Mouse (Mus musculus) neural tube, embryonic 11.5 days (tissue): ENCODE results near the gene Tekt2. TPM values are rescaled to one million over a fixed set of nuclear protein-coding genes. Genes with fewer than 3 reads are reported as not detected.

ENCODE experiments used
- ATAC-seq: fragments of 200-750 bp; cut with Nextera tagmentation; 2 replicates; pipeline ENCODE4 v1.8.0; 2017; ENCODE audit warnings: moderate number of reproducible peaks, mild to moderate bottlenecking, moderate TSS enrichment, moderate library complexity; ENCODE audit not compliant: insufficient read depth, low FRiP score, low TSS enrichment
- DNase-seq: peaks from one replicate; pipeline ENCODE4 v3.0.0-alpha.2; 2015; ENCODE audit warnings: low spot score
- H3K27ac ChIP-seq: fragments of 300-500 bp; sonication (generic); 2 replicates; pipeline ENCODE4 v1.5.1; 2014; ENCODE audit warnings: low read depth, mild to moderate bottlenecking, low read length
- H3K27me3 ChIP-seq: fragments of 300-500 bp; sonication (generic); 2 replicates; pipeline ENCODE4 v1.6.1; 2014; ENCODE audit warnings: mild to moderate bottlenecking, low read length, mixed read lengths; ENCODE audit not compliant: control insufficient read depth, insufficient read depth
- H3K36me3 ChIP-seq: fragments of 300-500 bp; sonication (generic); 2 replicates; pipeline ENCODE4 v1.6.1; 2014; ENCODE audit warnings: mild to moderate bottlenecking, low read length, moderate library complexity, mixed read lengths; ENCODE audit not compliant: control insufficient read depth, insufficient read depth
- H3K4me1 ChIP-seq: fragments of 300-500 bp; sonication (generic); 2 replicates; pipeline ENCODE4 v1.6.1; 2014; ENCODE audit warnings: low read length, mixed read lengths; ENCODE audit not compliant: control insufficient read depth, insufficient read depth
- H3K4me2 ChIP-seq: fragments of 300-500 bp; sonication (generic); 2 replicates; pipeline ENCODE4 v1.6.1; 2014; ENCODE audit warnings: low read depth, mild to moderate bottlenecking, moderate library complexity
- H3K4me3 ChIP-seq: fragments of 300-500 bp; sonication (generic); 2 replicates; pipeline ENCODE4 v1.5.1; 2014; ENCODE audit warnings: low read depth, low read length
- H3K9ac ChIP-seq: fragments of 300-500 bp; sonication (generic); 2 replicates; pipeline ENCODE4 v1.6.1; 2014; ENCODE audit warnings: mild to moderate bottlenecking, low read length
- H3K9me3 ChIP-seq: fragments of 300-500 bp; sonication (generic); 2 replicates; pipeline ENCODE4 v1.6.1; 2016; ENCODE audit warnings: low read length; ENCODE audit not compliant: control insufficient read depth
- WGBS: fragments of 180-500 bp; shearing (Covaris S2); extraction: QIAGEN DNeasy Blood & Tissue Kit; methylation state at CpG from one replicate; pipeline ENCODE4 v1.1.7; 2014; 5-methylcytosine and 5-hydroxymethylcytosine counted together
- polyA plus RNA-seq: library from polyadenylated mRNA; unstranded; fragments of >200 nt; fragmentation: Nextera tagmentation; extraction: Ambion mirVana; gene quantifications from 2 replicates; pipeline ENCODE4 v1.2.1, GENCODE M21; 2014

The Tekt2 gene
- 1.2 and 1.8 TPM in 2 replicates for polyA plus RNA-seq

- H3K4me2 ChIP-seq, result no peak within 1 kb of the TSS
- no peak within 1 kb of the TSS for H3K4me3 ChIP-seq
- DNase-seq, result no peak
- no peak within 1 kb of the TSS for H3K27ac ChIP-seq
- H3K27me3 ChIP-seq, result peaks cover 19% of the 10 kb centered on the region
- no peak for ATAC-seq
- WGBS, result 9% methylated on average over 23 of the region's 23 CpGs
- no peaks in the 10 kb centered on the region for H3K9me3 ChIP-seq
- no peak within 1 kb of the TSS for H3K9ac ChIP-seq
- H3K4me1 ChIP-seq, result peaks cover 5% of the 10 kb centered on the region; the same call in 1 of the 2 replicates
- no peaks in the 10 kb centered on the region for H3K36me3 ChIP-seq
Observed at GRCm38 (mm10) chr4:126325281-126325861, at the start of gene Tekt2. Tekt2 (minus strand) TSS chr4:126325688.

- no peak overlapping the region for H3K27ac ChIP-seq
- no peaks in the 10 kb centered on the region for H3K27me3 ChIP-seq
- no peak for DNase-seq
- peaks cover 2% of the 10 kb centered on the region; the same call in 1 of the 2 replicates for H3K36me3 ChIP-seq
- H3K9ac ChIP-seq, result no peak overlapping the region
- no peaks in the 10 kb centered on the region for H3K9me3 ChIP-seq
- H3K4me2 ChIP-seq, result no peak overlapping the region
- H3K4me3 ChIP-seq, result no peak overlapping the region
- no peaks in the 10 kb centered on the region for H3K4me1 ChIP-seq
- WGBS, result 96% methylated on average over 9 of the region's 9 CpGs
- no peak for ATAC-seq
Observed at GRCm38 (mm10) chr4:126371497-126371896, 46.0 kb upstream of the Tekt2 start.

GRCm38 (mm10) chr4:126360069-126360468 lies 34.6 kb upstream of the Tekt2 start:
- no peak overlapping the region for H3K9ac ChIP-seq
- H3K27me3 ChIP-seq, result no peaks in the 10 kb centered on the region
- no peaks in the 10 kb centered on the region for H3K9me3 ChIP-seq
- WGBS, result 92% methylated on average over 1 of the region's 1 CpGs
- H3K4me2 ChIP-seq, result no peak overlapping the region
- DNase-seq, result no peak
- H3K4me3 ChIP-seq, result no peak overlapping the region
- H3K27ac ChIP-seq, result no peak overlapping the region
- H3K4me1 ChIP-seq, result no peaks in the 10 kb centered on the region
- peaks cover 4% of the 10 kb centered on the region; the same call in 1 of the 2 replicates for H3K36me3 ChIP-seq
- ATAC-seq, result no peak

- WGBS, result 85% methylated on average over 4 of the region's 4 CpGs
- Histone ChIP-seq H3K4me1 (0 out of 2 replicates have a peak, but pooled peaks cover 3% of the 10 kb centered on the region), H3K9ac (no peak overlapping the region), H3K9me3 (no peaks in the 10 kb centered on the region), H3K27me3 (no peaks in the 10 kb centered on the region), H3K4me3 (no peak overlapping the region), H3K27ac (no peak overlapping the region), H3K4me2 (no peak overlapping the region), H3K36me3 (peaks cover 2% of the 10 kb centered on the region; the same call in 1 of the 2 replicates)
- DNase-seq, result no peak
- ATAC-seq, result no peak
Observed at GRCm38 (mm10) chr4:126343451-126343850, 18.0 kb upstream of the Tekt2 start.

GRCm38 (mm10) chr4:126339461-126339860 lies 14.0 kb upstream of the Tekt2 start:
- WGBS, result 65% methylated on average over 4 of the region's 4 CpGs
- ATAC-seq, result no peak

GRCm38 (mm10) chr4:126332358-126332757 lies 6.9 kb upstream of the Tekt2 start:
- 49% methylated on average over 3 of the region's 3 CpGs for WGBS
- no peaks in the 10 kb centered on the region for H3K27me3 ChIP-seq
- no peak for DNase-seq

More at GRCm38 (mm10) chr4:126339461-126339860, 14.0 kb upstream of the Tekt2 start:
- no peaks in the 10 kb centered on the region for H3K27me3 ChIP-seq
- no peak overlapping the region for H3K9ac ChIP-seq
- no peaks in the 10 kb centered on the region for H3K9me3 ChIP-seq
- no peak overlapping the region for H3K27ac ChIP-seq
- H3K4me3 ChIP-seq, result no peak overlapping the region
- H3K4me1 ChIP-seq, result 0 out of 2 replicates have a peak, but pooled peaks cover 3% of the 10 kb centered on the region
- H3K36me3 ChIP-seq, result no peaks in the 10 kb centered on the region
- no peak for DNase-seq
- H3K4me2 ChIP-seq, result no peak overlapping the region

GRCm38 (mm10) chr4:126331751-126332150 lies 6.3 kb upstream of the Tekt2 start:
- 65% methylated on average over 1 of the region's 1 CpGs for WGBS
- no peak overlapping the region for H3K4me3 ChIP-seq
- H3K9ac ChIP-seq, result no peak overlapping the region
- DNase-seq, result no peak
- ATAC-seq, result no peak
- no peaks in the 10 kb centered on the region for H3K9me3 ChIP-seq
- H3K4me2 ChIP-seq, result no peak overlapping the region
- H3K27ac ChIP-seq, result no peak overlapping the region
- no peaks in the 10 kb centered on the region for H3K27me3 ChIP-seq
- H3K36me3 ChIP-seq, result no peaks in the 10 kb centered on the region
- H3K4me1 ChIP-seq, result no peaks in the 10 kb centered on the region

More at GRCm38 (mm10) chr4:126332358-126332757, 6.9 kb upstream of the Tekt2 start:
- no peak overlapping the region for H3K9ac ChIP-seq
- H3K27ac ChIP-seq, result no peak overlapping the region
- H3K9me3 ChIP-seq, result no peaks in the 10 kb centered on the region
- H3K4me3 ChIP-seq, result no peak overlapping the region
- no peak for ATAC-seq
- H3K4me1 ChIP-seq, result no peaks in the 10 kb centered on the region
- H3K36me3 ChIP-seq, result no peaks in the 10 kb centered on the region
- no peak overlapping the region for H3K4me2 ChIP-seq

GRCm38 (mm10) chr4:126330295-126330694 lies 4.8 kb upstream of the Tekt2 start:
- no peak for DNase-seq

GRCm38 (mm10) chr4:126326036-126326435 lies 548 bp upstream of the Tekt2 start:
- no peak overlapping the region for H3K27ac ChIP-seq
- 29% methylated on average over 6 of the region's 6 CpGs for WGBS
- no peaks in the 10 kb centered on the region for H3K36me3 ChIP-seq
- no peak overlapping the region for H3K9ac ChIP-seq
- H3K9me3 ChIP-seq, result no peaks in the 10 kb centered on the region
- no peaks in the 10 kb centered on the region for H3K4me1 ChIP-seq
- ATAC-seq (no peak), DNase-seq (no peak)
- peaks cover 19% of the 10 kb centered on the region for H3K27me3 ChIP-seq
- H3K4me2 ChIP-seq, result no peak overlapping the region
- no peak overlapping the region for H3K4me3 ChIP-seq

More at GRCm38 (mm10) chr4:126330295-126330694, 4.8 kb upstream of the Tekt2 start:
- no peaks in the 10 kb centered on the region for H3K9me3 ChIP-seq
- no peaks in the 10 kb centered on the region for H3K36me3 ChIP-seq
- ATAC-seq, result no peak
- H3K9ac ChIP-seq, result no peak overlapping the region
- H3K4me2 ChIP-seq, result no peak overlapping the region
- H3K4me3 ChIP-seq, result no peak overlapping the region
- no peaks in the 10 kb centered on the region for H3K4me1 ChIP-seq
- 91% methylated on average over 4 of the region's 4 CpGs for WGBS
- no peak overlapping the region for H3K27ac ChIP-seq
- peaks cover 7% of the 10 kb centered on the region; the same call in 1 of the 2 replicates for H3K27me3 ChIP-seq
